Comparison of ENCODE assay signal across 30 mouse cellular contexts in genomic region chr12:89836271-89836670, GRCm38 (mm10).
"Had no signal": no experiment of that assay in that cellular context is flagged by ENCODE, and none has a peak within 500 bp of the region (broad histone marks: within the 10 kb centered on the region; RNA-seq: fewer than 3 reads in every experiment).

No protein-coding gene starts in this region.

- H3K36me3 ChIP-seq: limb, embryonic 10.5 days; limb, embryonic 12.5 days; limb, embryonic 13.5 days; limb, embryonic 15.5 days; liver, embryonic 12.5 days; liver, embryonic 13.5 days; liver, embryonic 15.5 days; lung, embryonic 15.5 days; midbrain, embryonic 10.5 days; midbrain, embryonic 12.5 days; midbrain, embryonic 13.5 days; midbrain, embryonic 15.5 days had no signal

- H3K27me3 ChIP-seq: limb, embryonic 12.5 days; limb, embryonic 13.5 days; limb, embryonic 15.5 days; liver, embryonic 12.5 days; liver, embryonic 13.5 days; liver, embryonic 15.5 days; lung, embryonic 15.5 days; megakaryocyte, embryonic 14.5 days; midbrain, embryonic 12.5 days; midbrain, embryonic 13.5 days; midbrain, embryonic 15.5 days had no signal

- DNase-seq: left cerebral cortex, postnatal 4 days; liver; liver, embryonic 13.5 days; liver, postnatal 0 days; lung, adult 18-20 months; lung, adult 2 months; lung, embryonic 14.5 days; lung, postnatal 10 days; lung, postnatal 14 days; lung, postnatal 36 days; lung, postnatal 4 days had no signal

- H3K4me2 ChIP-seq: limb, embryonic 12.5 days; limb, embryonic 13.5 days; limb, embryonic 15.5 days; liver, embryonic 11.5 days; liver, embryonic 12.5 days; liver, embryonic 13.5 days; liver, embryonic 15.5 days; lung, embryonic 14.5 days; lung, embryonic 15.5 days; midbrain, embryonic 12.5 days; midbrain, embryonic 13.5 days; midbrain, embryonic 15.5 days had no signal

- H3K27ac ChIP-seq: left cerebral cortex, adult 2 months; limb, embryonic 10.5 days; limb, embryonic 12.5 days; limb, embryonic 13.5 days; limb, embryonic 15.5 days; liver, embryonic 12.5 days; liver, embryonic 13.5 days; liver, embryonic 14.5 days; liver, embryonic 15.5 days; lung, embryonic 15.5 days; macrophage; midbrain, embryonic 10.5 days; midbrain, embryonic 12.5 days; midbrain, embryonic 13.5 days; midbrain, embryonic 15.5 days had no signal

- H3K9me3 ChIP-seq: limb, embryonic 10.5 days; limb, embryonic 12.5 days; limb, embryonic 13.5 days; limb, embryonic 15.5 days; liver, embryonic 12.5 days; liver, embryonic 13.5 days; liver, embryonic 15.5 days; lung, embryonic 15.5 days; megakaryocyte, embryonic 14.5 days; midbrain, embryonic 10.5 days; midbrain, embryonic 12.5 days; midbrain, embryonic 13.5 days; midbrain, embryonic 15.5 days had no signal

- ATAC-seq: liver, embryonic 12.5 days; liver, postnatal 0 days; lung, postnatal 0 days; midbrain, embryonic 13.5 days; midbrain, embryonic 15.5 days; midbrain, embryonic 16.5 days had no signal

- H3K9ac ChIP-seq: limb, embryonic 12.5 days; limb, embryonic 13.5 days; limb, embryonic 15.5 days; liver, embryonic 12.5 days; liver, embryonic 13.5 days; liver, embryonic 14.5 days; liver, embryonic 15.5 days; liver, postnatal 0 days; lung, embryonic 14.5 days; lung, embryonic 15.5 days; midbrain, embryonic 12.5 days; midbrain, embryonic 13.5 days; midbrain, embryonic 15.5 days had no signal

- H3K4me3 ChIP-seq: left cerebral cortex, adult 2 months; limb, embryonic 10.5 days; limb, embryonic 12.5 days; limb, embryonic 13.5 days; limb, embryonic 15.5 days; liver, embryonic 12.5 days; liver, embryonic 13.5 days; liver, embryonic 15.5 days; lung, embryonic 15.5 days; megakaryocyte, embryonic 14.5 days; midbrain, embryonic 10.5 days; midbrain, embryonic 12.5 days; midbrain, embryonic 13.5 days; midbrain, embryonic 15.5 days; myocyte had no signal

- H3K4me1 ChIP-seq: limb, embryonic 12.5 days; limb, embryonic 13.5 days; limb, embryonic 15.5 days; liver, embryonic 12.5 days; liver, embryonic 13.5 days; liver, embryonic 15.5 days; lung, embryonic 15.5 days; megakaryocyte, embryonic 14.5 days; midbrain, embryonic 10.5 days; midbrain, embryonic 12.5 days; midbrain, embryonic 13.5 days; midbrain, embryonic 15.5 days had no signal
